Mouse (Mus musculus) adrenal gland, adult 18-20 months (tissue): ENCODE measurements around the gene Gm9117. TPM values are rescaled to one million over a fixed set of nuclear protein-coding genes. Genes with fewer than 3 reads are reported as not detected.
"Not testable (repeated sequence)": the region's sequence is repeated elsewhere in the genome, so short reads cannot be mapped to it uniquely, and the experiment has no call there.

Experiments
- DNase-seq, 2 experiments: peaks; one replicate each; pipeline ENCODE4 v3.0.0; 2021 to 2022; ENCODE audit warnings: low spot score in 2 of 2
- long read RNA-seq, 2 experiments: library from polyadenylated mRNA; stranded (forward); transcript quantifications; one replicate each; pipeline ENCODE4 v2.0.0; 2021
- total RNA-seq, 2 experiments: library from RNA; stranded (reverse); gene quantifications; 1 replicate in 1 of 2; 2 replicates in 1 of 2; pipeline ENCODE4 v1.2.3; 2021

The Gm9117 gene
- total RNA-seq = not detected
- long read RNA-seq, experiment 1 = 0 reads
- long read RNA-seq, experiment 2 = 0 reads

- DNase-seq = not testable (repeated sequence)
Measured at GRCm38 (mm10) chr3:93943443-93943842, at the start of gene Gm9117. TSS of gene Gm9117 (minus strand) at chr3:93943543.

- not testable (repeated sequence) for DNase-seq
Measured at GRCm38 (mm10) chr3:93968938-93969337, 25.6 kb upstream of the Gm9117 start.

GRCm38 (mm10) chr3:93961214-93961613 is 17.9 kb upstream of the Gm9117 start, which contains the start of gene Tdpoz5:
TSS of gene Tdpoz5 (minus strand) at chr3:93961314.
- DNase-seq = not testable (repeated sequence)

- DNase-seq = not testable (repeated sequence)
Measured at GRCm38 (mm10) chr3:93938386-93938785, 5.0 kb downstream of the Gm9117 start.

Other genes starting within 250 kb of the Gm9117 start
- gene Gm5773, start 170.5 kb downstream of the Gm9117 start, total RNA-seq = not detected
- gene Tdpoz4, start 147.1 kb downstream of the Gm9117 start, total RNA-seq = not detected
- gene Tdpoz3, start 117.5 kb downstream of the Gm9117 start, total RNA-seq = not detected
- gene Tdpoz5, start 17.8 kb upstream of the Gm9117 start, total RNA-seq = not detected
- not detected for gene Gm9125, start 111.3 kb upstream of the Gm9117 start, total RNA-seq
- gene Gm10697, start 129.1 kb upstream of the Gm9117 start, total RNA-seq = not detected
- gene Gm10696, start 234.7 kb upstream of the Gm9117 start, total RNA-seq = not detected